8 mouse cellular contexts compared by ENCODE assay signal in genomic region chr2:146511911-146512580, GRCm38 (mm10). TPM values are rescaled to one million over a fixed set of nuclear protein-coding genes. Genes with fewer than 3 reads are reported as not detected.
DNase-seq lines count a peak whose midpoint lies in the region; ATAC-seq lines count a peak whose summit lies in the region.

Ralgapa2 (minus strand) TSS chr2:146512344.

- H3K9ac ChIP-seq in heart, embryonic 13.5 days: peak within 1 kb of the TSS; percentile 96
- H3K9ac ChIP-seq in liver, embryonic 12.5 days: peak within 1 kb of the TSS; percentile 92
- peak within 1 kb of the TSS; percentile 76 for H3K9ac ChIP-seq in stomach, embryonic 15.5 days

- peak; percentile 99 for ATAC-seq in heart, embryonic 13.5 days (ENCODE audit: extremely low read depth, insufficient number of reproducible peaks, low FRiP score, low TSS enrichment)
- ATAC-seq in liver, embryonic 12.5 days: peak; percentile 98
- peak; percentile 99 for ATAC-seq in stomach, embryonic 15.5 days (ENCODE audit: insufficient read depth, low FRiP score, low read depth)

- peak within 1 kb of the TSS; percentile 85 for H3K4me2 ChIP-seq in heart, embryonic 13.5 days
- H3K4me2 ChIP-seq in liver, embryonic 12.5 days: peak within 1 kb of the TSS; percentile 96
- H3K4me2 ChIP-seq in stomach, embryonic 15.5 days: peak within 1 kb of the TSS; percentile 85

- H3K27me3 ChIP-seq in heart, embryonic 13.5 days (replicated peaks): no peaks in the 10 kb centered on the region
- H3K27me3 ChIP-seq in liver, embryonic 12.5 days (replicated peaks): no peaks in the 10 kb centered on the region
- H3K27me3 ChIP-seq in stomach, embryonic 15.5 days (replicated peaks): no peaks in the 10 kb centered on the region

- H3K36me3 ChIP-seq in heart, embryonic 13.5 days: no peaks in the 10 kb centered on the region
- no peaks in the 10 kb centered on the region for H3K36me3 ChIP-seq in liver, embryonic 12.5 days
- no peaks in the 10 kb centered on the region for H3K36me3 ChIP-seq in stomach, embryonic 15.5 days

- peaks cover 8% of the 10 kb centered on the region; the same call in 1 of the 2 replicates for H3K4me1 ChIP-seq in brown adipose tissue, adult 24 weeks (ENCODE audit: control insufficient read depth, insufficient read depth, insufficient read length, low read length)
- peaks cover 23% of the 10 kb centered on the region for H3K4me1 ChIP-seq in heart, embryonic 13.5 days
- H3K4me1 ChIP-seq in liver, embryonic 12.5 days: peaks cover 34% of the 10 kb centered on the region
- H3K4me1 ChIP-seq in stomach, embryonic 15.5 days: no peaks in the 10 kb centered on the region

- peak; percentile 100 for DNase-seq in CD4-positive, CD25-positive, alpha-beta regulatory T cell, adult 2 months (ENCODE audit: low read depth, low spot score)
- peak; percentile 46 for DNase-seq in fat pad, adult 2 months (ENCODE audit: extremely low read depth, low read depth, low spot score)
- peak; percentile 100 for DNase-seq in kidney, postnatal 10 days
- DNase-seq in natural killer cell, adult 2 months (ENCODE audit: low spot score in 2 of 2): peak; percentile 99

- peak within 1 kb of the TSS; percentile 65 for H3K4me3 ChIP-seq in brown adipose tissue, adult 24 weeks (ENCODE audit: insufficient read depth, low read depth, low read length)
- peak within 1 kb of the TSS; percentile 93 for H3K4me3 ChIP-seq in heart, embryonic 13.5 days
- H3K4me3 ChIP-seq in liver, embryonic 12.5 days: peak within 1 kb of the TSS; percentile 91
- H3K4me3 ChIP-seq in stomach, embryonic 15.5 days (replicated peaks): peak within 1 kb of the TSS; percentile 83

- WGBS in heart, embryonic 13.5 days: under 1% methylated on average over 47 of the region's 57 CpGs
- 2% methylated on average over 56 of the region's 57 CpGs for WGBS in liver, embryonic 12.5 days (ENCODE audit: insufficient replicate concordance)
- under 1% methylated on average over 48 of the region's 57 CpGs for WGBS in stomach, embryonic 15.5 days

- H3K9me3 ChIP-seq in heart, embryonic 13.5 days: no peaks in the 10 kb centered on the region
- no peaks in the 10 kb centered on the region for H3K9me3 ChIP-seq in liver, embryonic 12.5 days (replicated peaks)
- H3K9me3 ChIP-seq in stomach, embryonic 15.5 days: no peaks in the 10 kb centered on the region

- H3K27ac ChIP-seq in brown adipose tissue, adult 24 weeks (replicated peaks; ENCODE audit: low read depth, low read length): peak within 1 kb of the TSS; percentile 48
- H3K27ac ChIP-seq in heart, embryonic 13.5 days (replicated peaks): peak within 1 kb of the TSS; percentile 82
- peak within 1 kb of the TSS; percentile 73 for H3K27ac ChIP-seq in liver, embryonic 12.5 days
- H3K27ac ChIP-seq in stomach, embryonic 15.5 days: peak within 1 kb of the TSS; percentile 63

RNA-seq across cellular contexts. Expression of gene Ralgapa2, which starts in this region (rescaled TPM):
- 37.1 and 40.7 TPM in 2 replicates for polyA plus RNA-seq in brown adipose tissue, adult 24 weeks (2012; ENCODE audit: insufficient read depth, insufficient read length, missing spikeins)
- 6.5 and 9.7 TPM in 2 replicates for polyA plus RNA-seq in heart, embryonic 13.5 days (2015; fragmentation: Nextera tagmentation; extraction: Ambion mirVana)
- 6.5 and 7.8 TPM in 2 replicates for polyA plus RNA-seq in liver, embryonic 12.5 days (2016; fragmentation: Nextera tagmentation; extraction: Ambion mirVana)
- 8.5 and 9.0 TPM in 2 replicates for polyA plus RNA-seq in stomach, embryonic 15.5 days (2015; fragmentation: Nextera tagmentation; extraction: Ambion mirVana)

Comparison
In these comparisons a context has a peak if more than half of its experiments do, and no peak if none do; other contexts are left out.
1. Peak in every context shown above with its lines: DNase-seq, ATAC-seq, H3K4me3 ChIP-seq and H3K27ac ChIP-seq.
2. DNase-seq: peak in every context shown above with its lines; median percentile 100 in CD4-positive, CD25-positive, alpha-beta regulatory T cell, adult 2 months; 100 in kidney, postnatal 10 days; 99 in natural killer cell, adult 2 months; 46 in fat pad, adult 2 months.